Mouse (Mus musculus) liver, postnatal 0 days (tissue): ENCODE data around the gene Mcl1.

Experiments used
- CTCF ChIP-seq: sonication (generic); IDR thresholded peaks from 2 replicates; pipeline ENCODE4 v1.5.1; 2016; ENCODE audit warnings: antibody characterized with exemption, low read depth
- EP300 ChIP-seq: IDR thresholded peaks from 2 replicates; pipeline ENCODE4 v1.6.1; 2016; ENCODE audit warnings: antibody characterized with exemption, low read depth, mild to moderate bottlenecking

DNA sequence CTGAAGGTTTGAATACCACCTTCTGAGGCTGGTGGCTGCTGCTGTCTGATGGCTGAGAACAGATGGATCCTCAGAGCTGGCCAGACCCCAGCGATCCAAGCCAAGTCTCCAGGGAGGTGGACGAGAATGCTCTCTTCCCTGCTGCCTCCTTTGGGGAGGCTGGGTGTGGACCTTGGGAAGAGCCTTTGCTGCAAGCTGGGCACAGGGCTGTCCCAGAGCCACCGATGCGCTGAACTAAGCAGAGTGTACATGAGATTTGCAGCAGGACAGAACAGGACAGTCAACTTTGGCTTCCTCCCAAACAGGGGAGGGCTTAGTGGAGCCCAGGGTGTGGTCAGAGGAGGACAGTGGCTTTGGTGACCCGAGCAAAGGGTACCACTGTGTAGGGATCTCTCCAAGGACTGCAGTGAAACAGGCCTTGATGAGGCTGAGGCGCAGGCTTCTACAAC lies 41.7 kb downstream of the Mcl1 start:
- no peak for TF ChIP-seq CTCF
- TF ChIP-seq EP300 = no peak
